Mouse (Mus musculus): Measurements from ENCODE around the gene Rlbp1.

GRCm38 (mm10) chr7:79425804-79426203 lies 39.0 kb upstream of the Rlbp1 start:
- TF ChIP-seq EP300 (IDR thresholded peaks at IDR 0.05) (no peak), CTCF (IDR thresholded peaks at IDR 0.05) (no peak)
